Mouse (Mus musculus): ENCODE measurements at regions not wholly inside any gene's neighbourhood (a gene's known extent, or its start where the extent isn't known, plus 50 kb on each side); places are given as distances from the start of the nearest gene placed in this dataset.

DNA sequence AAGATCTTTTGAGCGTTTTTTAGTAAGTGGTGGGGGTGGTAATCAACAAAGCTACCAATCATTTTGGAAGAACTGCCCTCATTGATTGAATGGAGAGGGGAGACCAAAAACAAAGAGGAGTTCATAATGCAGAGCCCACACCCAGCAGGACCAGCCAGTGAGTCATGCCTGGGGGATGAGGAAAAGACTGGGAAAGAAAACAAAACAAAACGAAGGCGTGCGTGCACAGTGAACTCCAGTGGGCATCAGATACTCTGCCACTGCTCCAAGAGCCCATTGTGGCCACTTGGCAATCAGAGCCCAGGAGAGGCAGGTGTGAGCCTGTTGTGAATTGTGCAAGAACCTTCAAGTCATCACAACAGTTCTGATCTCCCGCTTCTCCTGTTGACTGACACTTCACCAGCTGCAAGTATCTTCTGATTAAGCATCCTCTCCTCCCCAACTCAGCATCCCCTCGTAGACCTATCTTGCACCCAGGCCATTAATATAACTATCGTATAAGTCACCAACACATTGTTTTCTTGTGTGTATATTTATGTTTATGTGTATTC lies 351.1 kb upstream of the Trib2 start:
- no peak for TF ChIP-seq CTCF (conservative IDR thresholded peaks at IDR 0.05; ENCODE audit: insufficient read depth, insufficient read length, low read depth, low read length)
- TF ChIP-seq POLR2A (IDR thresholded peaks at IDR 0.05; ENCODE audit: low read depth, low read length) = no peak

Measured in kidney, adult 2 months (tissue).